Mouse (Mus musculus): Measurements from ENCODE around the gene Wars.

DNA sequence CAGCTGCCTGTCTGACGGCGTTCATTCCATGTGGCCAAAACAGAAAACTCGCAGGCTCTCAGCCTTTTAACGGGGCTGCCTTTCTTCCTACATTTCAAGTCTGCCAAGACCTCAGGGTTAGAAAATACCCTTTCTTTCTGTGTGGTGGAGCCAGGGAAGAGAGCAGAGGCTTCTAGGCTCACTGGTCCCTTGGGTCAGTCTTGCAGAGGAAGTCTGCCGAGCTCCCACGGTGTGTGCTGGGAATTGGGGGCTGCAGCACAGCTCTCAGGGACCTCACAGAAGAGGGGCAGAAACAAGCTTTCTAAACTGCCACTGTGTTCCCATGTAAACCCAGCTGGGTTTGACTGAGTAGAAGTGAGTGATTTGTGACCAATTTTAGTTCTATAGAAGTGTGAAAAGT lies 40.3 kb upstream of the Wars start:
- no peak for TF ChIP-seq POLR2A (IDR thresholded peaks at IDR 0.05; ENCODE audit: low read depth, low read length)
- no peak for TF ChIP-seq CTCF (IDR thresholded peaks at IDR 0.05; ENCODE audit: extremely low read depth, insufficient read length, insufficient replicate concordance, low read depth, low read length)

All from small intestine, adult 2 months (tissue).